Mouse (Mus musculus): ENCODE data around the gene Cd22.

DNA sequence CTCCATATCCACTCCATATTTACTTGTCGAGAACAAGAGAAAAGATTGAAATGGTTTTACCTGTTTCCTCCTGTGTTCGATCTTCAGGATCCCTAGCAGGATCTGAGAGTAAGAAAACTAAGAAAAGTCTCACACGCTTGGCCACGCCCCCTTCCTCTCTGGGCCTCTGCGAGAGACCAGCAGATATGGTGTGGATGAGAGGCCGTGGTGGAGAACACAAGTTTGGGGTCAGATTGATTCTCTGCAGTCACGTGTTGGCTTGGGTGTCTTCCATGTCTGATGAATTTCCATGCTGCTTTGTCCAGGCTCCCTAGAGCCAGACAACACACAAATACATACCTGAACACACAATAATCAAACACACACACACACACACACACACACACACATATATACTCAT lies at the start of gene Cd22:
- no peak for TF ChIP-seq POLR2A (IDR thresholded peaks at IDR 0.05; ENCODE audit: control insufficient read depth, low read depth, low read length)
- no peak for TF ChIP-seq CTCF (IDR thresholded peaks at IDR 0.05; ENCODE audit: control insufficient read depth, insufficient read depth, insufficient replicate concordance, low read depth, low read length)

Measured in testis, adult 2 months (tissue).